ENCODE assay signal across 26 mouse cellular contexts in genomic region chr6:82076364-82076763, GRCm38 (mm10). TPM values are rescaled to one million over a fixed set of nuclear protein-coding genes. Genes with fewer than 3 reads are reported as not detected.
DNase-seq lines count a peak whose midpoint lies in the region; ATAC-seq lines count a peak whose summit lies in the region.
"Had no signal": no experiment of that assay in that cellular context is flagged by ENCODE, and none has a peak within 500 bp of the region (broad histone marks: within the 10 kb centered on the region; RNA-seq: fewer than 3 reads in every experiment).

No protein-coding gene starts in this region.

- H3K27ac ChIP-seq in forebrain, embryonic 13.5 days, result no peak overlapping the region
- H3K27ac ChIP-seq in forebrain, embryonic 14.5 days (ENCODE audit: low read depth, low read length), result no peak overlapping the region
- no peak overlapping the region for H3K27ac ChIP-seq in midbrain, embryonic 16.5 days (ENCODE audit: low read length)
- no peak overlapping the region for H3K27ac ChIP-seq in midbrain, embryonic 11.5 days (ENCODE audit: low read depth, low read length)
- H3K27ac ChIP-seq: embryonic facial prominence, embryonic 13.5 days; embryonic facial prominence, embryonic 15.5 days; forebrain, embryonic 10.5 days; forebrain, embryonic 12.5 days had no signal

- H3K9ac ChIP-seq in forebrain, embryonic 13.5 days, result no peak overlapping the region
- no peak overlapping the region for H3K9ac ChIP-seq in forebrain, embryonic 14.5 days (ENCODE audit: low read length)
- no peak overlapping the region for H3K9ac ChIP-seq in midbrain, embryonic 16.5 days (ENCODE audit: low read depth, low read length)
- H3K9ac ChIP-seq in midbrain, embryonic 11.5 days (ENCODE audit: low read length), result no peak overlapping the region
- H3K9ac ChIP-seq: embryonic facial prominence, embryonic 13.5 days; embryonic facial prominence, embryonic 15.5 days; forebrain, embryonic 12.5 days had no signal

- no peaks in the 10 kb centered on the region for H3K4me1 ChIP-seq in forebrain, embryonic 13.5 days
- H3K4me1 ChIP-seq in forebrain, embryonic 14.5 days (ENCODE audit: control insufficient read depth, insufficient read depth, low read length), result no peaks in the 10 kb centered on the region
- peaks cover 2% of the 10 kb centered on the region; the same call in 1 of the 2 replicates for H3K4me1 ChIP-seq in midbrain, embryonic 16.5 days (ENCODE audit: control insufficient read depth, insufficient read depth, low read length)
- H3K4me1 ChIP-seq in midbrain, embryonic 11.5 days (ENCODE audit: control insufficient read depth, insufficient read depth, low read length), result no peaks in the 10 kb centered on the region
- H3K4me1 ChIP-seq: embryonic facial prominence, embryonic 13.5 days; embryonic facial prominence, embryonic 15.5 days; forebrain, embryonic 10.5 days; forebrain, embryonic 12.5 days had no signal

- WGBS in forebrain, embryonic 13.5 days, result 83% methylated on average over 4 of the region's 4 CpGs
- 80% methylated on average over 4 of the region's 4 CpGs for WGBS in forebrain, embryonic 14.5 days
- WGBS in midbrain, embryonic 16.5 days, result 63% methylated on average over 4 of the region's 4 CpGs
- WGBS in midbrain, embryonic 11.5 days, result 82% methylated on average over 4 of the region's 4 CpGs

- H3K27me3 ChIP-seq in forebrain, embryonic 13.5 days, result no peaks in the 10 kb centered on the region
- H3K27me3 ChIP-seq in forebrain, embryonic 14.5 days (replicated peaks; ENCODE audit: control insufficient read depth, insufficient read depth, low read length), result no peaks in the 10 kb centered on the region
- no peaks in the 10 kb centered on the region; the same call in 1 of the 2 replicates for H3K27me3 ChIP-seq in midbrain, embryonic 16.5 days (ENCODE audit: control insufficient read depth, insufficient read depth, low read depth, low read length)
- no peaks in the 10 kb centered on the region for H3K27me3 ChIP-seq in midbrain, embryonic 11.5 days (ENCODE audit: control insufficient read depth, insufficient read depth, low read length)
- H3K27me3 ChIP-seq: CH12.LX; embryonic facial prominence, embryonic 13.5 days; embryonic facial prominence, embryonic 15.5 days; forebrain, embryonic 12.5 days; Patski had no signal

- no peak for DNase-seq in forebrain, embryonic 14.5 days (ENCODE audit: low spot score)
- no peak for DNase-seq in midbrain, embryonic 11.5 days (ENCODE audit: low spot score, missing footprints)
- DNase-seq in kidney, adult 8-10 months, result no peak
- DNase-seq: adrenal gland, adult 2 months; adrenal gland, postnatal 10 days; adrenal gland, postnatal 25 days; B cell, adult 2 months; cerebellum, adult 11 months; cerebellum, adult 18-20 months; cerebellum, adult 8-10 months; cerebellum, adult 9-11 months; cerebellum, postnatal 14 days; cerebellum, postnatal 36 days; embryo, embryonic 11 days had no signal

- H3K4me3 ChIP-seq in forebrain, embryonic 13.5 days, result no peak overlapping the region
- no peak overlapping the region for H3K4me3 ChIP-seq in forebrain, embryonic 14.5 days (ENCODE audit: low read depth, low read length)
- no peak overlapping the region for H3K4me3 ChIP-seq in midbrain, embryonic 16.5 days (ENCODE audit: low read depth, low read length)
- H3K4me3 ChIP-seq in midbrain, embryonic 11.5 days (ENCODE audit: low read depth, low read length), result no peak overlapping the region
- H3K4me3 ChIP-seq: embryonic facial prominence, embryonic 13.5 days; embryonic facial prominence, embryonic 15.5 days; erythroblast, embryonic 14.5 days; forebrain, embryonic 10.5 days; forebrain, embryonic 12.5 days had no signal

- H3K9me3 ChIP-seq in forebrain, embryonic 13.5 days (replicated peaks), result 0 out of 2 replicates have a peak, but pooled peaks cover 4% of the 10 kb centered on the region
- no peaks in the 10 kb centered on the region for H3K9me3 ChIP-seq in forebrain, embryonic 14.5 days (replicated peaks; ENCODE audit: control insufficient read depth, low read length)
- no peaks in the 10 kb centered on the region for H3K9me3 ChIP-seq in midbrain, embryonic 16.5 days (replicated peaks; ENCODE audit: control insufficient read depth, low read length, poor library complexity, severe bottlenecking)
- no peaks in the 10 kb centered on the region for H3K9me3 ChIP-seq in midbrain, embryonic 11.5 days (ENCODE audit: control insufficient read depth, low read length)
- H3K9me3 ChIP-seq: embryonic facial prominence, embryonic 15.5 days; forebrain, embryonic 10.5 days; forebrain, embryonic 12.5 days had no signal

- no peaks in the 10 kb centered on the region for H3K36me3 ChIP-seq in forebrain, embryonic 13.5 days (ENCODE audit: poor library complexity, severe bottlenecking)
- no peaks in the 10 kb centered on the region for H3K36me3 ChIP-seq in forebrain, embryonic 14.5 days (ENCODE audit: control insufficient read depth, insufficient read depth, low read length)
- no peaks in the 10 kb centered on the region for H3K36me3 ChIP-seq in midbrain, embryonic 16.5 days (ENCODE audit: control insufficient read depth, insufficient read depth, low read length)
- no peaks in the 10 kb centered on the region for H3K36me3 ChIP-seq in midbrain, embryonic 11.5 days (ENCODE audit: control insufficient read depth, insufficient read depth, low read length)
- H3K36me3 ChIP-seq: forebrain, embryonic 10.5 days; forebrain, embryonic 12.5 days; G1E had no signal

- ATAC-seq in forebrain, embryonic 13.5 days, result 0 out of 2 replicates have a peak, but pooled peaks have one; percentile 27
- no peak; the same call in 1 of the 2 replicates for ATAC-seq in forebrain, embryonic 14.5 days
- ATAC-seq in midbrain, embryonic 16.5 days, result peak; percentile 66; the same call in 1 of the 2 replicates
- ATAC-seq in midbrain, embryonic 11.5 days (ENCODE audit: low FRiP score), result no peak
- ATAC-seq: activated CD4-positive, CD25-positive, alpha-beta regulatory T cell, adult 4 months; CD4-positive, CD25-positive, alpha-beta regulatory T cell, adult 4 months; Patski had no signal

- H3K4me2 ChIP-seq in forebrain, embryonic 13.5 days, result no peak overlapping the region
- H3K4me2 ChIP-seq in forebrain, embryonic 14.5 days (ENCODE audit: low read length), result no peak overlapping the region
- H3K4me2 ChIP-seq in midbrain, embryonic 16.5 days (ENCODE audit: low read length), result no peak overlapping the region
- no peak overlapping the region for H3K4me2 ChIP-seq in midbrain, embryonic 11.5 days
- H3K4me2 ChIP-seq: embryonic facial prominence, embryonic 13.5 days; embryonic facial prominence, embryonic 15.5 days; forebrain, embryonic 12.5 days had no signal

RNA-seq across cellular contexts. Expression of gene Eva1a, which starts 35.5 kb away (rescaled TPM):
- polyA plus RNA-seq in forebrain, embryonic 13.5 days (2015; fragmentation: Nextera tagmentation; extraction: Ambion mirVana), result 1.2 and 1.9 TPM in 2 replicates
- 1.1 TPM in 2 replicates for polyA plus RNA-seq in forebrain, embryonic 14.5 days (2014; fragmentation: Nextera tagmentation; extraction: Ambion mirVana)
- 0.63 and 0.81 TPM in 2 replicates for polyA plus RNA-seq in midbrain, embryonic 16.5 days (2015; fragmentation: Nextera tagmentation; extraction: Ambion mirVana)
- polyA plus RNA-seq in midbrain, embryonic 11.5 days (2014; fragmentation: Nextera tagmentation; extraction: Ambion mirVana), result 2.4 and 2.7 TPM in 2 replicates
- polyA plus RNA-seq: activated CD4-positive, CD25-positive, alpha-beta regulatory T cell, adult 4 months; CD4-positive, CD25-positive, alpha-beta regulatory T cell, adult 4 months; G1E had no signal

Comparison
In these comparisons a context has a peak if more than half of its experiments do, and no peak if none do; other contexts are left out.
1. ATAC-seq: peak in forebrain, embryonic 13.5 days (single experiment) and midbrain, embryonic 16.5 days (single experiment); none in forebrain, embryonic 14.5 days (single experiment) and midbrain, embryonic 11.5 days (single experiment).